Mouse (Mus musculus) frontal cortex, postnatal 10 days (tissue): ENCODE results near the gene Capzb.
A peak's percentile ranks its signal among the peaks of the same experiment; 100 is the strongest.

Experiments used
- DNase-seq, 2 experiments: peaks; one replicate each; pipeline ENCODE4 v3.0.0; 2022; ENCODE audit warnings: low spot score in 2 of 2, mixed read lengths in 1 of 2

Capzb gene

DNA sequence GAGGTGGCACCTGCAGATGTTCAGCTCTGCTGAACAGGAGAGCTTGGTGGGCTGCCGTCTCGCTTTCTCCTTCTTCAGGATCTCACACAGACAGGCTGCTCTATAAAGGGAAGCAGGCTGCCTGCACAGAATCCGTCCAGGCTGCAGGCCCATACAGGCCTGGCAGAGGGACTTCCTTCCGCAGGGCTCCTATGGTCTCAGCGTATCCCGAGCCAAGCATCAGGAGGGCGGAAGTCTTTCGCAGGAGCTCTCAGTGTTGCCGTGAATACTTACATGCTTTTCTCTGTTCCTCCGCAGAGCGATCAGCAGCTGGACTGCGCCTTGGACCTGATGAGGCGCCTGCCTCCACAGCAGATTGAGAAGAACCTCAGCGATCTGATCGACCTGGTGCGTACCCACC, 45.9 kb downstream of the Capzb start:
- no peak for DNase-seq

GRCm38 (mm10) chr4:139240334-139240733, 47.6 kb downstream of the Capzb start:
- DNase-seq: no peak

DNA sequence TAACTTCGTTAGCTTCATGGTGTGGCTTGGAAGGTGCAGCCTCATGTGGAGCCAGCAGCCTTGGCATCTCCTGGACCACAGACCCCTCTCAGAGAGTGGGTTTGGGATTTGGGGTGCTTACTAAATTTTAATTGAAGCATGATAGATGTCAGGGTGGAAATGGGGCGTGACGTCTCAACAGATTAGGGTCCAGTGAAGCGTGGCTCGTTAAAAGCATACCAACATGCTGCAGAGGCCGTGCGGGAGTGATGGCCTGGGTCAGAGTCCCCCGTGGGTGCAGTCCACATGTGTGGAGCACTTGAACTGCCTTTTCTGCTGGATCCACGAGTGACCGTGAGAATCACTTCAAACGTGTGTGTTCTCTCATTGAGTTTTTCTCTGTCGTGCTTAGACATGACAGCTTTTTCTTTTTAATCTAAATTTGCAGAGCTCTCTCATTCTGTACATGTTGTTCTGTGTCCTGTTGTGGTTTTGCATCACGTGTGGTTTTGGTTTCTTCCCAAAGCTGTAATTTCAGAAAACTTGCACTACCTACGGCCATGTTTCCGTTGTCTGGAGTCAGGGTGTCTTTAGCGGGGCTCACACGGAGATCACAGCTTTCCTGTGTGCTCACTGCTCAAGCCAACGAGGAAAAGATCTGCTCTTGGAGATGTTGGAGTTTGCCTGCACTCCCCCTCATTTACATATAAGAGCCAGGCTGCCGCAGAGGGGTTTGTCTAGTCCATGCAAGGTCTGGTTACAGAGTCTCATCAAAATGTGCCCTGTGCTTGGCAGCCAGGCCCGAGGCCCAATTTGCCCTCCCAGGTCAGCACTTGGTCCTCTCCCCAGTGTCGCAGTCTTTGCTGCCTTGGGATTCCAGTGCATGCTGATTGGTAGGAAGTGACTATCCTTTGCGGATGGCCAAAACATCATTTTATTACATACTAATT, 49.2 kb downstream of the Capzb start:
- DNase-seq: no peak

DNA sequence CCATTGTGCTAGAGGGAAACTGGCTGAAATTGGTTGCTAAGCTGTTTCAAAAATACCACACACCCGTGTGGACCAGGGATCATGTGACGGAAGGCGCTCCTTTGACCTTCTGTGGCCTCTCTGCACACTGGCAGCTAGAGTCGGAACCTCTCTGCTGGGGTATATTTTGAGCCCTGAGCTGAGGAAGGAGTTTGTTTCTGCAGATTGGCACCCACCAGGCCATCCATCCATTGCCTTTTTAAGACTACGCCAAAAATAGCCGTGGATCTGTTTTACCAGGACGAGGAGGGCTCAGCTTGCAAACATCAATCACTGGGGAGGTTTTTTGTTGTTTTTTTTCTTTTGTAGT, 49.9 kb downstream of the Capzb start:
- no peak for DNase-seq

- DNase-seq: no peak
These were observed 51.5 kb downstream of the Capzb start for GRCm38 (mm10) chr4:139244176-139244575.

DNA sequence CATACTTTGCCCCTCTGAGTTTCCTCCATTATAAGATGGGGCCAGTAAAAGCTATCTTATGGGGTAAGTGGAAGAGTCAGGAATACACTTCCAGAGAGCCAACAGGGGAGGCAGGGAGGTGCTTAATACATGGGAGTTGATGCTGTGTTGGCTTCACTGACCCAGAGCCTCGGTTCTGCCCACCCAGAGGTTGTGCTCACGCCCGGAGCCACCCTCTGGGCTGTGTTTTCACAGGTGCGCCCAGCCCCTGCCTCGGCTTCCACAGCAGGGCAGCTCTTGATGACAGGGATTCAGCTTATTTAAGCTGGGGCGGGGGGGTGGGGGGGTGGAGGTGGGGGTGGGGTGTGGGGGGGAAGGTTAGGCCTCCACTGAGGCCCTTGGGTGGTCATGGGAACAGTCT, 52.1 kb downstream of the Capzb start:
- DNase-seq: no peak

DNA sequence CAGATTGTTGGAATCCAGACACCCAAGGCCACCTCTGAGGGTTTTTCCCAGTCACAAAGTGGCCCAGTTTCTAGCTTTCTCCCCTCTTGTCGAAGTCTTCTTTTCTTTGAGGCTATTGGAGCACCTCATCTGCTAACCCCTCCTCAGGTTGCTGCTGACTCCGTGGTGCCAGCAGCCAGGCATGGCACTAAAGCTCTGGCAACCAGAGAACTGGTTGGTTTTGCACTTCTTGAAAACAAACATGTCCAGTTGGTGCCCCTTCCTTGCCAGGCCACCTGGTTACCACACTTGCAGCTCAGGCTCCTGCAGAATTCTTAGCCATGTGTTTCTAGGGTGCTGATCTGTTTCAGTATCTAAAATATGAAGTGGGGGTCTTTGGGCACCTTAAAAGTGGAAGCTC, 52.8 kb downstream of the Capzb start:
- no peak for DNase-seq

- DNase-seq: no peak
These were observed 53.6 kb downstream of the Capzb start for GRCm38 (mm10) chr4:139246130-139246877.

- no peak for DNase-seq
These were observed 55.3 kb downstream of the Capzb start for GRCm38 (mm10) chr4:139247966-139248365.

DNA sequence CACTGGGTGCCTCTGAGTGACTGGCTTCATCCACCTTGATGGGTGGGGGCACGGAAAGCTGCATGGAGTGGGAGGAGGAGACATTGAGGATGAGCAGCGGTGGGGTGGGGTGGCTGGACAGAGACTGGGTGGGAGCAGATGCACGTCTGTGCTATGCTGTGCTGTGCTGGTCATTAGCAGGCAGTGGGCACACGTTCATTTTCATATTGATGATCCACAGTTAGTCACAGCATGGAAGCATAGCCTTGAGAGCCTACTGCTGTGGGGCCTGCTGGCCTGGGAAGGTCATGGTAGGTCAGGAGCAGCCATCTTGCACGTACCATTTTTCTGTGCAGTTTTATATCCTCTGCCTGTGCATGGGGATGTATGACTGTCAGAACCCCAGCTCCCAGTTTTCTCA, 56.0 kb downstream of the Capzb start:
- no peak for DNase-seq

DNA sequence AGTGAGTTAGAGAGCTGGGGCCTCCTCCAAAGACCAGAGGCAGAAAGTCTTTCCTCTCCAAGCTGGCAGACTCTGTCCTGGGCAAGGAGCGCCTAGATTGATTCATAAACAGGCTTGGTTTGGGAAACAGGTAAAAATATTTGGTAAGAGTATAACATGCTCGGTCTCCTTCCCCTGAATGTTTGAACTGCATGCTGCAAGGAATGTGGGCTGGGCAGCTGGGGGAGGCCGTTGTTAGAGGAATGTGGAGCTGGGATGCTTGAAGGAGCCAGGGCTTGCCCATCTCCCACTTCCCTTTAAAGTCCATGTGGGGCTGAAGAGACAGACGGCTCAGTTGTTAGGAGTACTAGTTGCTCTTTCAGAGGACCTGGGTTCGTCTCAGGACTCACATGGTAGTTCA, 57.3 kb downstream of the Capzb start:
- no peak for DNase-seq

GRCm38 (mm10) chr4:139250886-139251285, 58.2 kb downstream of the Capzb start:
- DNase-seq: no peak

GRCm38 (mm10) chr4:139252051-139252760, 59.5 kb downstream of the Capzb start:
- DNase-seq: peak; percentile 38 to 64

- no peak for DNase-seq
These were observed 60.5 kb downstream of the Capzb start for GRCm38 (mm10) chr4:139253206-139253605.

DNA sequence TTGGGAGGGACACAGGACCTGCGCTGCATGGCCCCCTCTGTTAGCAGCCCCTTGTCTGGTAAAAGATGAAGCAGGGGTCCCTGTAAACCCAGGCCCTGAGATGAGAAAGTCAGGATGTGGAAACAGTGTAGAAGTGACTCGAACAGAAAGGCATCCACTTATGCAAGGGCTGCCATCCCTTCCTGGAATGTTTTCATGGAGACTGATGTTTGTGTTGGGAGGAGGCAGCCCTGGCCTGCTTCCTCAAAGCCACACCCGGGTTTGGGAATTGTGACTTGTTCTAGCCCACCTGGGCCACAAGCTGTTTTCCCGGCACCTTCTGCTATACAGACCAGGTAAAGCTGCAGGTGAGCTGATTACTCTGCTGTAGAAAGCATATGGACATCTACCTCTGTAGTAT, 63.4 kb downstream of the Capzb start:
- DNase-seq: no peak

DNA sequence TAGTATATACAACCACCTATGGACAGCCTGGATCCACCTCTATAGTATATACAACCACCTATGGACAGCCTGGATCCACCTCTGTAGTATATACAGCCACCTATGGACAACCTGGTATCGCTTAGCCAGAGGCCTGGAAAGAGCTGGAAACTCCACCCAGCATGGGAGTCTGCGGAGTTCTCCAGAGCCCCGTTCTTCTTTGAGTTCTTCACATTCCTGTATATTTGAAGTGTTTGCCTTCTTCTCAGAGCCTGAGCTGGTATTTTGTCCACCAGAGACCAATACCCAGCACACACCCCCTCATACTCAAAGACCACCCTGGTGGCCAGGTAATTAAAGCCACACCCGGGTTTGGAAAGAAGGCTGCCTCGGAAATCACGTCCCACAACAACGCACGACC, 64.0 kb downstream of the Capzb start:
- DNase-seq: no peak

- no peak for DNase-seq
These were observed 66.1 kb downstream of the Capzb start for GRCm38 (mm10) chr4:139258621-139259301.

DNA sequence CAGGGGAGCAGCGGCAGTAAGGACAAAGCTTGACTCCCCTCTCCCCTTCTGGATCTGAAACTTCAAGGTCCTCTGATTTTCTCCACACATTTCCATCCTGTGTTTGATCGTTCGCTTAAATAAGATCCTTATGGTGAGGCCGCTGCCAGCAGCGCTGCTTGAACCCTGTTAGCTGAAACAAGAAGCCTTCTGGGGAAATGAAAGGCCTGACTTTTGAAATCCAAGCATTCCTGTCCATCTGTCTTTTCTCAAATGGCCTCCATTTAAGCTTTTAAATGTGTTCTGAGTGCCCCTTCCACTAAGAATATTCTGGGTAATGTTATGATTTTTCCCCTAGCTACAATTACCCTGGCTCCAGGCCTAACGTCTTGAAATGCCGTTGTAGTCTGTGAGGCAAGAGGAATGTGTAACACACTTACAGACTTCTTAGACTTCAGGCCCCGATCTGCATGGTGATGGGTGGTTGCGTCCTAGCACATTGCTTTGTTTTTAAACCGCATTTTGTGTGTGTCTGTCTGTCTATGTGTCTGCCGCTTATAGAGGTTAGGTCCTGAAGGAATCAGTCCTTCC, 66.7 kb downstream of the Capzb start:
- no peak for DNase-seq

GRCm38 (mm10) chr4:139262981-139263380, 70.3 kb downstream of the Capzb start:
- DNase-seq: no peak

DNA sequence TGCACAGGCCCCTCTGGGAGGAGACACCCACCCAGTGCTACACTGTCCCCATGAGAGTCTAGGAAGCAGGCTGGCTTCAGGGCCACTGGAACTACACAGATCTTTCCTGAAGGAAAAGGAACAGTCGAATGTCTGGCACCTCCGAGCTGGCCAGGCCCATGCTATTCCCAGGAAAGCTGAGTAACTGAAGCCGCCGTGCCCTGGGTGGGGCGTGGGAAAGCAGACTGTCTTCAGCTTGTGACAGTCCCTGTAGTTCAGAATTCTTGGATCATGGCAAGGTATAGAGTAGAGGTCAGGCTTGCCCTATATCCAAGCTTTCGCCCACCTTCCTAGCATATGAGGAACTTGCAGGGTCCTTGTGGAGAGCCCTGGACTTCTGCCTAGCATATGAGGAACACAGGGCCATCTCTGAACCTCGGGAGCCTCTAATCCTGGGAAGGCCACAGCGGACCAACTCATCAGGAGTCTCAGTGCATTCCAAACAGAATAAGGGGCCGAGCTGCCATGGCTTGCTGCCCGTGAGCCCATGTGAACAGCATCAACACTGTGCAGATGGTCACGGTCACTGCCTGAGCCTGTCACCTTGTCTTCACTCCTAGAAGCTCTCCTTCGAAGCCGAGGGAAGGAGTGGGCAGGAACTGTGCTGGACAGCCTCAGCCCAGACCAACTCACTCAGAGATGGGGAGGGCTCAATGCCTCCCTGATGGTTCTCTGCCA, 73.2 kb downstream of the Capzb start:
- DNase-seq: no peak

GRCm38 (mm10) chr4:139266500-139266865, 73.8 kb downstream of the Capzb start:
- no peak for DNase-seq
